Mouse (Mus musculus): ENCODE measurements around the gene Olfr510. TPM values are rescaled to one million over a fixed set of nuclear protein-coding genes. Genes with fewer than 3 reads are reported as not detected.
"Not testable (repeated sequence)": the region's sequence is repeated elsewhere in the genome, so short reads cannot be mapped to it uniquely, and the experiment has no call there.

Gene Olfr510
- polyA plus RNA-seq (2014; fragmentation: Nextera tagmentation; extraction: Ambion mirVana): not detected in 2 replicates

DNA sequence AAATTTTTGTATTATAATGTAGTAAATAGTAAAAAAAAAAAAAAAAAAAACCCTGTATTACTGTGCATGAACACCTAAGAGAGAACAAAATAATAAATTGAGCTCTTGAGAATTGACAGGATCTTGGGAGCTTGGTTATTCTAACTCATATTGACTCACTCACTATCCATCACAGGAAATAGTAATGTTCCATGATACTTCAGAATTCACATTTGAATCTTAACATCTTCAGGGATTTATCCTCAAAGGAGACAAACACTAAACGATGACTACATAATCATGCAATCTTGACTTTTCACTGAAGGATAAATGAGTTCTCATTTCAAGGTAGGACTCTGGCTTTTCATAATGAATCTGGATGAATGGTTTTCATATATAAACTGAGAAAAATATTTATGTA, at the start of gene Olfr510:
Olfr510 (plus strand) TSS at position 301 of the 400 bp plus-strand sequence.
- Histone ChIP-seq H3K27me3 (ENCODE audit: control insufficient read depth, insufficient read depth, low read length) (no peaks in the 10 kb centered on the region), H3K36me3 (ENCODE audit: control insufficient read depth, insufficient read depth, low read length) (no peaks in the 10 kb centered on the region), H3K4me2 (replicated peaks; ENCODE audit: low read depth, low read length) (no peak within 1 kb of the TSS), H3K9ac (ENCODE audit: low read depth, low read length) (no peak within 1 kb of the TSS), H3K4me1 (replicated peaks; ENCODE audit: control insufficient read depth, insufficient read depth, low read length) (no peaks in the 10 kb centered on the region), H3K4me3 (ENCODE audit: low read depth, low read length) (no peak within 1 kb of the TSS), H3K9me3 (ENCODE audit: control insufficient read depth, low read length) (no peaks in the 10 kb centered on the region), H3K27ac (ENCODE audit: low read depth, low read length) (no peak within 1 kb of the TSS)
- ATAC-seq (ENCODE audit: low FRiP score) (no peak), DNase-seq (ENCODE audit: low spot score) (no peak)
- WGBS: 89% methylated on average over 1 of the region's 1 CpGs

DNA sequence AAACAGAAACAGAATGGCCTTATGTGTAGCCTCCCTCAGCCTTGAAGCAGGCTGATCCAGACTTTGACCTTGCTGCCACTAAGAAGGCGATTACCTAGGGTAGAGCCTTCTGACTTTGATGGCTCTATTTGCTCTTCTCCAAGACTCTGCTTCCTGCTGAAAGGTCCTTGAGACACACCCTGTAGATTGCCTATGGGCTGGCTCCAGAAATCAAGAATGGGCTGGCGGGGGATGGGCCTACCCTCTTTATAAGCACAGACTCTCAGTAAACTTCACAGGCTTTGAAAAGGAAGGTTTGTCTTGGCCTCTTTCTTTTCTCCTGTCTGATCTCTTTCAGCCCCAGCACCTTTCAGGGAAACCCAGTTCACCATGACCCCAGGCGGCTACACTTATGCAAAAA, 49.4 kb upstream of the Olfr510 start:
- not testable (repeated sequence) for H3K4me2 ChIP-seq (replicated peaks; ENCODE audit: low read depth, low read length); H3K27me3 ChIP-seq (ENCODE audit: control insufficient read depth, insufficient read depth, low read length); DNase-seq (ENCODE audit: low spot score); ATAC-seq (ENCODE audit: low FRiP score); H3K4me3 ChIP-seq (ENCODE audit: low read depth, low read length); H3K36me3 ChIP-seq (ENCODE audit: control insufficient read depth, insufficient read depth, low read length); H3K9ac ChIP-seq (ENCODE audit: low read depth, low read length); H3K27ac ChIP-seq (ENCODE audit: low read depth, low read length); H3K9me3 ChIP-seq (ENCODE audit: control insufficient read depth, low read length); H3K4me1 ChIP-seq (replicated peaks; ENCODE audit: control insufficient read depth, insufficient read depth, low read length)
- WGBS: 59% methylated on average over 3 of the region's 3 CpGs

DNA sequence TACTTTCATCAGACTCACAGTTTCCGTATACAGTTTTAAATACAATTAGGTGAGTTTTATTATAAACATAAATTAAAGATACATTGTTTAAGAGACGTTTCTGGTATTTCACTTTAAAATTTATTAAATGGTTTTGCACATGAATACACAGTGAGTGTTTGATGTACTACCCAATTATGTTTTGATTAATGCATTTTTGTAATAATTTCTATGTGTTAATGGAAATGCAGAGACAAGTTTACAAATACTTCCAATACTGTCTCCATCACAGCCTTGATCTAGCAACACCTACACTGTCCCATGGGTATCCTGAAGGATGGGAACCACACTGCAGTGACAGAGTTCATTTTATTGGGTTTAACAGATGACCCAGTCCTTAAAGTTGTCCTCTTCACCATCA, 44.7 kb upstream of the Olfr510 start, which contains the start of gene Olfr507:
Olfr507 (plus strand) TSS at position 301 of the 400 bp plus-strand sequence.
- no peaks in the 10 kb centered on the region for H3K9me3 ChIP-seq (ENCODE audit: control insufficient read depth, low read length)
- H3K4me3 ChIP-seq (ENCODE audit: low read depth, low read length): no peak within 1 kb of the TSS
- H3K4me1 ChIP-seq (replicated peaks; ENCODE audit: control insufficient read depth, insufficient read depth, low read length): no peaks in the 10 kb centered on the region
- no peak within 1 kb of the TSS for H3K9ac ChIP-seq (ENCODE audit: low read depth, low read length)
- 87% methylated on average over 2 of the region's 2 CpGs for WGBS
- H3K27me3 ChIP-seq (ENCODE audit: control insufficient read depth, insufficient read depth, low read length): no peaks in the 10 kb centered on the region
- H3K4me2 ChIP-seq (replicated peaks; ENCODE audit: low read depth, low read length): no peak within 1 kb of the TSS
- ATAC-seq (ENCODE audit: low FRiP score) (no peak), DNase-seq (ENCODE audit: low spot score) (no peak)
- H3K36me3 ChIP-seq (ENCODE audit: control insufficient read depth, insufficient read depth, low read length): no peaks in the 10 kb centered on the region
- no peak within 1 kb of the TSS for H3K27ac ChIP-seq (ENCODE audit: low read depth, low read length)

DNA sequence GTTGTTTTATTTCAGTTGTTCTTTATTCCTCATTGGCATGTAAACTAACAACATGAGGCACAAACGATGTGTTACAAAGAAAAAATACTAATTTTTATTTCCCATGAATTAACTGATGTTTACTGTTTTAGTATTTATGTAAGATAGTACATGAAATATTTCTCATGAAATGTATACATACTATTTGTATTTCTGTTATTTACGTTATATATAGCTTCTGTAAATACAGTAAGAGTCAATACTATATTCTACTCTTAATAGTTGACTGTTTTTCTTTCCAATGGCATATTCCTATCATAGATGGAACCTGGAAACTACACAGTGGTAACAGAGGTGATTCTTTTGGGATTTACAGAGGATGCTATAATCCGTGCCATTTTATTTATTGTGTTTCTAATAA, 36.5 kb upstream of the Olfr510 start, which contains the start of gene Olfr508:
Olfr508 (plus strand) TSS at position 301 of the 400 bp plus-strand sequence.
- H3K27me3 ChIP-seq (ENCODE audit: control insufficient read depth, insufficient read depth, low read length): no peaks in the 10 kb centered on the region
- no peaks in the 10 kb centered on the region for H3K36me3 ChIP-seq (ENCODE audit: control insufficient read depth, insufficient read depth, low read length)
- H3K27ac ChIP-seq (ENCODE audit: low read depth, low read length): no peak within 1 kb of the TSS
- ATAC-seq (ENCODE audit: low FRiP score): no peak
- WGBS: 88% methylated on average over 3 of the region's 3 CpGs
- H3K9me3 ChIP-seq (ENCODE audit: control insufficient read depth, low read length): no peaks in the 10 kb centered on the region
- no peak within 1 kb of the TSS for H3K9ac ChIP-seq (ENCODE audit: low read depth, low read length)
- H3K4me1 ChIP-seq (replicated peaks; ENCODE audit: control insufficient read depth, insufficient read depth, low read length): no peaks in the 10 kb centered on the region
- no peak within 1 kb of the TSS for H3K4me2 ChIP-seq (replicated peaks; ENCODE audit: low read depth, low read length)
- no peak for DNase-seq (ENCODE audit: low spot score)
- no peak within 1 kb of the TSS for H3K4me3 ChIP-seq (ENCODE audit: low read depth, low read length)

DNA sequence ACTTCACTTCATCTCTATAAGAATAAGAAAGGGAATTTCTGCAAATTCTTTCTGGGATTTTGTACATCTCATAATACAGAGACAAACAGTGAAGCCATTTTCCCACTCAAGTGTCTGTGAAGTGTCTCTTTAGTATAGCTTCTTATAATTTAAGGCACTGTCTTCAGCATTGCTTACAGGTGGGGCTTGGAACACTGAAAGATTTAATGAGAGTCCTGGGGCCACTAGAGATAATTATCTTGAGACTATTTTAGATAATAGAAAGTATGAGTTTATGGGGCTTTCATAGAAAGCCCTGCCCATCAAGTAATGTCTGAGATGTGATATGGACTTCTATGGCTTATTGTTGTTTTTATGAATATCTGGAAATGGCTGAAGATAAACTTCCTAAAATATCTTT, 14.4 kb upstream of the Olfr510 start, which contains the start of gene Olfr509:
Olfr509 (minus strand) TSS at position 101 of the 400 bp plus-strand sequence.
- no peaks in the 10 kb centered on the region for H3K27me3 ChIP-seq (ENCODE audit: control insufficient read depth, insufficient read depth, low read length)
- ATAC-seq (ENCODE audit: low FRiP score) (no peak), DNase-seq (ENCODE audit: low spot score) (no peak)
- no peaks in the 10 kb centered on the region for H3K4me1 ChIP-seq (replicated peaks; ENCODE audit: control insufficient read depth, insufficient read depth, low read length)
- no peaks in the 10 kb centered on the region for H3K36me3 ChIP-seq (ENCODE audit: control insufficient read depth, insufficient read depth, low read length)
- no peak within 1 kb of the TSS for H3K4me2 ChIP-seq (replicated peaks; ENCODE audit: low read depth, low read length)
- no peak within 1 kb of the TSS for H3K4me3 ChIP-seq (ENCODE audit: low read depth, low read length)
- H3K27ac ChIP-seq (ENCODE audit: low read depth, low read length): no peak within 1 kb of the TSS
- no peaks in the 10 kb centered on the region for H3K9me3 ChIP-seq (ENCODE audit: control insufficient read depth, low read length)
- H3K9ac ChIP-seq (ENCODE audit: low read depth, low read length): no peak within 1 kb of the TSS

DNA sequence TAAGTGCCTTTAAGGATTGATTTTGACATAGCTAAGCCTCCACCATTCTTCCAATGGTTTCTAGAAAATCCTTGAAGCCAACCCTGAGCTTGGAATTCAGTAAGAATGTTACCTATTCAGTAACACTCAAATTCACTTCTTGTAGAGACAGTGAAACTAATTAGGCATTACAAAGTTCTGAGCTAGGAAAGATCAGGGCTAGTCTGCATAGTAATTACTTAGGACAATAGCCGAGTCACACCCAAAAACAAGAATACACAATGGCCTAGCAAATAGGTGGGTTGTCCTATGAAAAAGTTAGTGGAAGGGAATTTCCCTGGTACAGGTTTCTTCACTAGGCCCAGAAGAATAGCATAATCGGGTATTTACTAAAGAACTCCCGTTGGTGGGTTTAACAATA, 3.8 kb upstream of the Olfr510 start:
- ATAC-seq (ENCODE audit: low FRiP score) (no peak), DNase-seq (ENCODE audit: low spot score) (no peak)
- no peak overlapping the region for H3K27ac ChIP-seq (ENCODE audit: low read depth, low read length)
- no peaks in the 10 kb centered on the region for H3K36me3 ChIP-seq (ENCODE audit: control insufficient read depth, insufficient read depth, low read length)
- no peak overlapping the region for H3K9ac ChIP-seq (ENCODE audit: low read depth, low read length)
- 87% methylated on average over 3 of the region's 3 CpGs for WGBS
- H3K4me2 ChIP-seq (replicated peaks; ENCODE audit: low read depth, low read length): no peak overlapping the region
- H3K9me3 ChIP-seq (ENCODE audit: control insufficient read depth, low read length): no peaks in the 10 kb centered on the region
- no peaks in the 10 kb centered on the region for H3K27me3 ChIP-seq (ENCODE audit: control insufficient read depth, insufficient read depth, low read length)
- no peaks in the 10 kb centered on the region for H3K4me1 ChIP-seq (replicated peaks; ENCODE audit: control insufficient read depth, insufficient read depth, low read length)
- H3K4me3 ChIP-seq (ENCODE audit: low read depth, low read length): no peak overlapping the region

DNA sequence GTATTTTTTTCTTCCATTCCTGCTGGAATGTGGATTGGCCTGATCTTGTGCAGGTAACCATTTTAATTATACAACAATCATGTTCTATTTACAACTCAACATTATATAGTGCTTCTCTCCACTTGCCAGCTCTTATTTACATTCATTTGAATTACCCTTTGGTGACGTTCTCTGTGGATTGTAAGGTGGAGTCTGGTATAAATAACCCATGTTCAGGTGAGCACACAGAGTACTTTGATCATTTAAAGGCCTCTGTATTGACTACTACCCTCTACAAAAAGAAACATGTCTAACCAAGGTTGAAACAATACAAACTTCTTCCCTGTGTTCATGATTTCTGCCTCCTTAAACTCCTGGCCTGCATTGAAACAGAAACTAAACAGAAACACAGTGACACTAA, 4.8 kb downstream of the Olfr510 start:
- no peak overlapping the region for H3K4me3 ChIP-seq (ENCODE audit: low read depth, low read length)
- no peaks in the 10 kb centered on the region for H3K36me3 ChIP-seq (ENCODE audit: control insufficient read depth, insufficient read depth, low read length)
- no peak overlapping the region for H3K9ac ChIP-seq (ENCODE audit: low read depth, low read length)
- no peaks in the 10 kb centered on the region for H3K9me3 ChIP-seq (ENCODE audit: control insufficient read depth, low read length)
- no peaks in the 10 kb centered on the region for H3K4me1 ChIP-seq (replicated peaks; ENCODE audit: control insufficient read depth, insufficient read depth, low read length)
- no peak overlapping the region for H3K27ac ChIP-seq (ENCODE audit: low read depth, low read length)
- ATAC-seq (ENCODE audit: low FRiP score) (no peak), DNase-seq (ENCODE audit: low spot score) (no peak)
- H3K4me2 ChIP-seq (replicated peaks; ENCODE audit: low read depth, low read length): no peak overlapping the region
- no peaks in the 10 kb centered on the region for H3K27me3 ChIP-seq (ENCODE audit: control insufficient read depth, insufficient read depth, low read length)
- WGBS: 84% methylated on average over 1 of the region's 1 CpGs

DNA sequence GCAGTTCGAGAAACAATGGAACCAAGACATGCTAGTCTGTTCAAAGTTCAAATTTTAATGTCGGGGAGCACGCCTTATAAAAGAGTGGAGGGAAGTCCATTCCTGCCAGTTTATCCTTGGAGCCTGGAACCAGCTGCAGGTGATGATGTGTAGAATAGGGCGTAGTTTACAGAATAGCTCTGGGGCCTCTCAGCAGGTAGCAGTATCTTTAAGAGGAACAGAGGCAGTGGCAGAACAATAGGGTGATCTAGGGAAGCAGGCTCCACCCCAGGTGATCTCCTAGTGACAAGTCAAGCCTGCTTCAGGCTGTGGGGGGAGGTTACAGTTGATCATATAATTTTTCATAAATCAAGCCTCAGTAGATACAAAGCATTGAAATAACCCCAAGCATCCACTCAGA, 12.7 kb downstream of the Olfr510 start:
- no peak overlapping the region for H3K9ac ChIP-seq (ENCODE audit: low read depth, low read length)
- H3K4me1 ChIP-seq (replicated peaks; ENCODE audit: control insufficient read depth, insufficient read depth, low read length): no peaks in the 10 kb centered on the region
- no peak for DNase-seq (ENCODE audit: low spot score)
- H3K4me2 ChIP-seq (replicated peaks; ENCODE audit: low read depth, low read length): no peak overlapping the region
- no peak overlapping the region for H3K27ac ChIP-seq (ENCODE audit: low read depth, low read length)
- no peaks in the 10 kb centered on the region for H3K27me3 ChIP-seq (ENCODE audit: control insufficient read depth, insufficient read depth, low read length)
- no peak for ATAC-seq (ENCODE audit: low FRiP score)
- no peaks in the 10 kb centered on the region for H3K36me3 ChIP-seq (ENCODE audit: control insufficient read depth, insufficient read depth, low read length)
- H3K9me3 ChIP-seq (ENCODE audit: control insufficient read depth, low read length): no peaks in the 10 kb centered on the region
- H3K4me3 ChIP-seq (ENCODE audit: low read depth, low read length): no peak overlapping the region
- 86% methylated on average over 4 of the region's 4 CpGs for WGBS

DNA sequence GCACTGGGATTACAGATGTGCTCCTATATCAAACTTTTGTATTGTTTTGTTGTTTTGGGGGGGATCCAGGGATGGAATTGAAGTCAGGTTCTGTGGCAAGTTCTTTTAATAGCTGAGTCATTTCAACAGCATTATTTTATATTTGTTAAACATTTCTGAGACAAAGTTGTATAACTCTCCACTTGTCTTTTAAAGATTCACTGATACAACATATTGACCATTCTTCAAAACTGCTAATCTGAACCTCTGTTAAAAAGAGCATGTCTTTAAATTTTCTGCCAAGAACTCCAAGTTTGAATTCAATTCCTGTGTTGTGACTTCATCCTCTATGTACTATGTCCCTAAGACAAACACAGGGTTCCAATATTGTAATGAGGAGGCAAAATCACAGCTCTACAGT, 46.8 kb downstream of the Olfr510 start, which contains the start of gene Olfr512:
Olfr512 (plus strand) TSS at position 301 of the 400 bp plus-strand sequence.
- no peak for DNase-seq (ENCODE audit: low spot score)
- no peaks in the 10 kb centered on the region for H3K4me1 ChIP-seq (replicated peaks; ENCODE audit: control insufficient read depth, insufficient read depth, low read length)
- no peaks in the 10 kb centered on the region for H3K27me3 ChIP-seq (ENCODE audit: control insufficient read depth, insufficient read depth, low read length)
- H3K4me2 ChIP-seq (replicated peaks; ENCODE audit: low read depth, low read length): no peak within 1 kb of the TSS
- ATAC-seq (ENCODE audit: low FRiP score): no peak
- H3K9me3 ChIP-seq (ENCODE audit: control insufficient read depth, low read length): no peaks in the 10 kb centered on the region
- H3K36me3 ChIP-seq (ENCODE audit: control insufficient read depth, insufficient read depth, low read length): no peaks in the 10 kb centered on the region
- H3K27ac ChIP-seq (ENCODE audit: low read depth, low read length): no peak within 1 kb of the TSS
- H3K9ac ChIP-seq (ENCODE audit: low read depth, low read length): no peak within 1 kb of the TSS
- no peak within 1 kb of the TSS for H3K4me3 ChIP-seq (ENCODE audit: low read depth, low read length)

Data from hindbrain, embryonic 11.5 days (tissue).